Mouse (Mus musculus) layer of hippocampus, adult 6 months (tissue): ENCODE data around the gene Lacc1. TPM values are rescaled to one million over a fixed set of nuclear protein-coding genes. Genes with fewer than 3 reads are reported as not detected.

ENCODE experiments used
- long read RNA-seq, 2 experiments: library from polyadenylated mRNA; unstranded; transcript quantifications; one replicate each; pipeline ENCODE4 v2.0.0; 2019 to 2020
- polyA plus RNA-seq: library from polyadenylated mRNA; unstranded; fragments of <200 nt; fragmentation: Nextera tagmentation; gene quantifications from 2 replicates; pipeline ENCODE4 v1.2.3, GENCODE M21; 2021

Lacc1 gene
- 0.98 and 1.0 TPM in 2 replicates for polyA plus RNA-seq
- long read RNA-seq, experiment 1, partial matches to known transcripts: 2 of 5 reads
- long read RNA-seq, experiment 1, other reads (novel, unspliced or antisense): 2 of 5 reads
- long read RNA-seq, experiment 2, partial matches to known transcripts: 2 of 5 reads
- long read RNA-seq, experiment 2, other reads (novel, unspliced or antisense): 1 of 5 reads

GRCm38 (mm10) chr14:77036226-77037046, at the start of gene Lacc1, which contains the start of gene Ccdc122:
Gene Lacc1, minus strand, starts transcription at chr14:77036904.
Gene Ccdc122, plus strand, starts transcription at chr14:77036772.

Other genes with a start within 250 kb of the Lacc1 start
- 3.4 and 3.5 TPM in 2 replicates for gene Ccdc122, start 132 bp downstream of the Lacc1 start, polyA plus RNA-seq
- gene Enox1, start 119.9 kb upstream of the Lacc1 start, polyA plus RNA-seq: 11.7 and 11.8 TPM in 2 replicates